Mouse (Mus musculus) testis, adult 2 months (tissue): Measurements from ENCODE around the gene Spaca3. TPM values are rescaled to one million over a fixed set of nuclear protein-coding genes. Genes with fewer than 3 reads are reported as not detected.
A peak's percentile ranks its signal among the peaks of the same experiment; 100 is the strongest.

Source experiments
- H3K27ac ChIP-seq: fragments of 200-500 bp; 2 replicates; pipeline ENCODE4 v1.5.1; 2012; ENCODE audit warnings: low read depth, low read length; ENCODE audit not compliant: control insufficient read depth, insufficient read depth
- H3K27me3 ChIP-seq: fragments of 200-500 bp; 2 replicates; pipeline ENCODE4 v1.6.1; 2012; ENCODE audit warnings: mild to moderate bottlenecking, low read length, moderate library complexity; ENCODE audit not compliant: control insufficient read depth, insufficient read depth
- H3K36me3 ChIP-seq: fragments of 200-500 bp; 2 replicates; pipeline ENCODE4 v1.6.1; 2012; ENCODE audit warnings: mild to moderate bottlenecking, low read length; ENCODE audit not compliant: control insufficient read depth, insufficient read depth
- H3K4me1 ChIP-seq: fragments of 200-500 bp; 2 replicates; pipeline ENCODE4 v1.6.1; 2012; ENCODE audit warnings: low read length; ENCODE audit not compliant: control insufficient read depth, insufficient read depth
- H3K4me3 ChIP-seq: fragments of 200-500 bp; 2 replicates; pipeline ENCODE4 v1.5.1; 2012; ENCODE audit warnings: low read depth, mild to moderate bottlenecking, low read length, moderate library complexity, mixed read lengths; ENCODE audit not compliant: control insufficient read depth
- CTCF ChIP-seq: fragments of 200-500 bp; IDR thresholded peaks from 2 replicates; pipeline ENCODE4 v1.5.1; 2012; ENCODE audit warnings: low read depth, mild to moderate bottlenecking, inconsistent platforms, low read length, moderate library complexity; ENCODE audit not compliant: control insufficient read depth, insufficient read depth, insufficient replicate concordance
- POLR2A ChIP-seq: fragments of 200-500 bp; IDR thresholded peaks from 2 replicates; pipeline ENCODE4 v1.6.1; 2012; ENCODE audit warnings: low read depth, mild to moderate bottlenecking, inconsistent platforms, low read length, moderate library complexity; ENCODE audit not compliant: control insufficient read depth
- polyA plus RNA-seq: library from polyadenylated mRNA; depleted of rRNA; stranded (reverse); fragments of >200 nt; gene quantifications from 2 replicates; pipeline ENCODE4 v1.2.3, GENCODE M21; 2012

The Spaca3 gene
- polyA plus RNA-seq, 1 experiment, result 490 TPM

DNA sequence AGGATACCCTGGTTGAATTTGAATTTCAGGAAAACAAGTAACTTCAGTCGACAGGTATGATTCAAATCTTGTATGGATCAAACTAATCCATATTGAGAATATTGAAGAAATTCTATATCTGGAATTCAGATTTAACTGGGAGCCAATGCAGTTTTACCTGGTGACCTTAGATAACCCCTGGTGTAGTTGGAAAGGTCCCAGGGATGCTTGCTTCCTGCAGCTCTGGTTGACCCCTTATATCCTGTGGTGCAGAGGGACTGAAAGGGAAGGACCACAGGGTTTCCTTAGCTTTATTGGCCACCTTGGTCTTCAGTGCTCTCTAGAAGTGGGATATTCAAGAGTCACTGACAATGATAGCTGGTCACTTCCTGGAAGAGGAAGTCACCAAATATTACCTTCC, 9.9 kb downstream of the Spaca3 start:
- TF ChIP-seq POLR2A (no peak), CTCF (no peak)
- H3K36me3 ChIP-seq, result no peaks in the 10 kb centered on the region
- no peak overlapping the region for H3K4me3 ChIP-seq
- no peaks in the 10 kb centered on the region for H3K4me1 ChIP-seq
- no peaks in the 10 kb centered on the region for H3K27me3 ChIP-seq
- no peak overlapping the region for H3K27ac ChIP-seq

DNA sequence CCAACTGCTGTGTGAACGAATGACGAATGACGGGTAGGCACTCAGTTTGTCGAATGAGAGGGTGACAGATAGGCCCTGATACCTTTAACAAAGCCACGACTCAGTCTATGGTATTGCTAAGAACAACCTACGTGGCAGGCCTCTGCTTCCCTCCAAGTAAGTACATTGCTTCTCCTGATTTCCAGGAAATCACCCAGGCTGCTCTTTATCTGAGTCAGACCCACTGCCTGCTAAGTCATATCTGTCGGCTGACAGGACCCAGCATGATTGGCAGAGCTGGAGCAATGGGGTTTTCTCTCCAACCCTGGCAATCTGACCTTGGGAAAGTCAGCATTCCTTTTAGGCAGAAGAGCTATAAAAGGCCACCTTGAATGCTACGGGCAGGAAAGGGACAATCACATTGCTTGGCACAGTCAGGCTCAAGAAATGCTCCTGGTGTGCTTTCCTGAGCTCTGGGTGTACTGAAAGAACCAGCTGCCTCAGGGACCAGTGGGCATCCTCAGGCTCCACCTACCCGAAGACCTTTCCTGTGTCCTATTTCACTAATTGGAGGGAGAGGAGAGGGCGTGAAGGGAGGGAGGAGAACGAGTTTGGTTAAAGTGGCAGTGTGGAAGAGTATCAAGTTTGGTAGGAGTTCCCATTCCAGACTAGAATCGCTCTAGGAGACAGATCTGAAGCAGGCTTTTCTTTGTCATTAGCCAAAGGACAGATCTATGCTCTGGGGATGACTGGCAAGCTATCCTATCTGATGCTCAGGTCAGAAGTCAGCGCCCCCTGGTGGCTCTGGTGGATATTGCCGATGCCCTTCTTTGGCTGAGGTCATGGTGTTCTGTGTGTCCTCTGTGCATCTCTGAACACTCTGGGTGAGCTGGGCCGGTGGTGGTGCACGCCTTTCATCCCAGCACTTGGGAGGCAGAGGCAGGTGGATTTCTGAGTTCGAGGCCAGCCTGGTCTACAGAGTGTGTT, 14.6 kb downstream of the Spaca3 start:
- TF ChIP-seq CTCF, result peak; percentile 91; the same call in 1 of the 2 replicates
- no peak for TF ChIP-seq POLR2A
- Histone ChIP-seq H3K27ac (no peak overlapping the region), H3K27me3 (no peaks in the 10 kb centered on the region), H3K4me3 (no peak overlapping the region), H3K4me1 (no peaks in the 10 kb centered on the region), H3K36me3 (no peaks in the 10 kb centered on the region)

DNA sequence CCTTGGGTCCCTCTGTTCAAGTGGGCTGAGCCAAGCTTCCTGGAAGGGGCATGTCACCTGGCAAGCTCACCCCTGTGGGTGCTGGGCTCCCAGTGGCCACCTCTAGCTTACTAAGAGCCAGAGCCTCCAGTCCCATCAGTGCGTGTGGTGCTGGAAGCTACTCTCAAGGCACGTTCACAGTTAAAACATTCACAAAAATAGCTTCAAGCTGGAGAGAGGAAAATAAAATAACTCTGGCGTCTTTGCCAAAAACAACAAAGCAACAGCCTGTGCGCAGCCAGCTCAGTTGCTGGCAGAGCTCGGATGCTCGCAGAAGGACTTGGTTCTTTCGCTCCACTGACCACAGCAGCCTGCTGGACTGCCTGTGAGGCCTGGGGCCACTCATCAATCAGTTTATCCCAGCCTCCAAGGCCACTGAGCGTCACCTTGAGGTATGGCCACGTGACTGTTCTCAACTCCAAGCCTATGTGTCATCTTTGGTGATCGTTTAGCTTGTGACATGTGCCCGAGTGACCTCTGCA, 19.0 kb downstream of the Spaca3 start:
- H3K36me3 ChIP-seq, result no peaks in the 10 kb centered on the region
- H3K27ac ChIP-seq, result no peak overlapping the region
- no peak overlapping the region for H3K4me3 ChIP-seq
- no peak for TF ChIP-seq CTCF
- no peak for TF ChIP-seq POLR2A
- H3K27me3 ChIP-seq, result no peaks in the 10 kb centered on the region
- H3K4me1 ChIP-seq, result no peaks in the 10 kb centered on the region

DNA sequence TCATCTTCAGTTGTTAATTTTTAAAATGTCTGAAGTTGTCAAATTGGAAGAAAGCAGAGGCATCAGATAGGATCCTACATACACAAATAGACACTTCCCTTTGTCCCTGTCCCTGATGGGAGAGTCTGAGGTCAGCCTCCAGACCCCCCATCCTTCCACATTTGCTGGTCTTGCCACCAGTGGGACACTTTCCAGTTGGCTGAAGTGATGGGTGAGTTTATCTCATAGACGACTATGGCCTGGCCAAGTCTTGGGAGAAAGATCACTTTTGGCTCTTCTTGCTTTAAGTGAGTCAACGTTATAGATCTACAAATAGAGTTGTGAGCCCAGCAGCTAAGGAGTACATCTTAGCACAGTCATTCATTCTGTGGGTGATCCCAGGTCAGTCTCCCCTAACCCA, 19.9 kb downstream of the Spaca3 start:
- Histone ChIP-seq H3K4me1 (no peaks in the 10 kb centered on the region), H3K36me3 (no peaks in the 10 kb centered on the region), H3K4me3 (no peak overlapping the region), H3K27ac (no peak overlapping the region), H3K27me3 (no peaks in the 10 kb centered on the region)
- TF ChIP-seq POLR2A, result no peak
- no peak for TF ChIP-seq CTCF

DNA sequence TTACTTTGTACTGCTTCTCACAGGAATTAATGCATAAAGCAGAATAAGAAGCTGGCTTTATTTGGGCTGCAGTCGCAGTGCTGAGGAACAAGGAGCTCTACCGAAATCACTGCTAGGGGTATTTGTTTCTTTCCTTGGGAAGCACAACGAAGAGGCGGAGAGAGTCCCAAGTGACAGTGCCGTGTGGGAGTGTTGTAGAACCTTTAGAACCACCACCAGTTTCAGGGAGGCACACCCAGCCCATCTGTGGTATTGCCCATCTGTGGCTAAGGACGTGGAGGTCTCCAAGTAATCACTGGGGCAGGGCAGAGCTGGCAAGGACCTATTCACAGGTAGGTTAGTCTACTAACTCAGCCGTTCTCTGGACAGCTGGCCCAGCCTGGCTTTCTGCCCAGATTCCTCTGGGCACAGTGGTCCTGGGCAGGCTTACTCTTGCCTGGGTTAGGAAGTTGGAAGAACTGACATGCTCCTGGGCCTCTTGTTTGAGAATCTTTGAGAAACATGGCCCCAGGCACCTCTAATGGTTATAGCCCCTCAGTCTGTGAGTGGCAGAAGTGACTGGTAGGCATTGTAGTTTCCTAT, 24.2 kb downstream of the Spaca3 start:
- no peaks in the 10 kb centered on the region for H3K27me3 ChIP-seq
- H3K36me3 ChIP-seq, result no peaks in the 10 kb centered on the region
- H3K27ac ChIP-seq, result no peak overlapping the region
- no peaks in the 10 kb centered on the region for H3K4me1 ChIP-seq
- TF ChIP-seq POLR2A (no peak), CTCF (no peak)
- H3K4me3 ChIP-seq, result no peak overlapping the region

DNA sequence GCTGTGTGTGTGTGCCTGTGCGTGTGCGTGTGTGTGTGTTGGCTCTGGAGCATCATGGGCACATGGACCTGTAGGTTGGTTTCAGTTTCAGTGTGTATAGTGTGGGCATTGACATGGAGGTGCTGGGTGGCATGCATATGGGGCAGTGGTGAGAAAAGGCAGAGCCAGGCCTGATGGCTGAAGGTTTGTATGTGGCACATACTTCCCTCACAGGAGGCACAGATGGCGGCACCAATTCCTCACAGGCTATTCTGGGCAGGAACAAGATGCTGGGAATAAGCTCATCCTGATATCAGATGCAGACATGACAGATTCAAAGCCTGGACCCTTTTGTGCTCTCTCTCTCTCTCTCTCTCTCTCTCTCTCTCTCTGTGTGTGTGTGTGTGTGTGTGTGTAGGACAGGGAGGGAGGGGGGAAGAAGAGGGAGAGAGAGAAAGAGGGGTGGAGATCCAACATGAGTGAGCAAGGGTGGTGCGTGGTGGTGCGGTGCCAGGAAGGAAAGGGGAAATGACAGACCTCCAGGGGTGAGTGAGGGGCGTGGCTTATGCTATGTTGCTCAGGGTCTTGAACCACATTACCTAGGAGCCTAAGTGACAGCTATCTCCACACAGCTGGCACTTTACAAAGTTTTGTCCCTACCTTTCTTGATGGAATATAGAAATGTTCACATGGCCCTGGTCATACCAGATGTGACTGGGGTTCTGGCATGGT, 26.5 kb downstream of the Spaca3 start:
- H3K27ac ChIP-seq, result no peak overlapping the region
- H3K36me3 ChIP-seq, result no peaks in the 10 kb centered on the region
- no peak overlapping the region for H3K4me3 ChIP-seq
- H3K4me1 ChIP-seq, result no peaks in the 10 kb centered on the region
- no peaks in the 10 kb centered on the region for H3K27me3 ChIP-seq
- no peak for TF ChIP-seq POLR2A
- TF ChIP-seq CTCF, result no peak

DNA sequence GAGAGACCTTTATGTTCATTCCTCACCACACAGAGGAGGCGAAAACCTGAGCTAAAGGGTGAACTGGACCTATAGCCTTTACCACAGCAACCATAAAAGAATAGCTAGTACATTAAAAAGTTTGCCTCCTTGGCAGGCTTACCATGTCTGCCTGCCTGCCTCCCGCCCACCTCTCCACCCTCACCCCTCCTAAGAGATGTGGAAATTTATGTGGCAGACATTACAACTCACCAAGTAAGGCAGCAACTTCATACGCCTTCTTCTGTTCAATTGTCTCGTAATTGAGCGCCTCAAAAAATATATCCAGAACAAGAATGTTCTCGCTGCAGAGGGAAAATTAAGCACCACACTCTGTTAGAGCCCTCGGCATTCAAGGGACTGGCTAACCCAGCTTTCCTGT, 28.2 kb downstream of the Spaca3 start:
- no peaks in the 10 kb centered on the region for H3K27me3 ChIP-seq
- H3K4me3 ChIP-seq, result peak overlapping the region; percentile 52
- TF ChIP-seq POLR2A, result no peak
- H3K4me1 ChIP-seq, result no peaks in the 10 kb centered on the region
- H3K36me3 ChIP-seq, result no peaks in the 10 kb centered on the region
- no peak overlapping the region for H3K27ac ChIP-seq
